Mouse (Mus musculus): Measurements from ENCODE around the gene Hif1an. TPM values are rescaled to one million over a fixed set of nuclear protein-coding genes. Genes with fewer than 3 reads are reported as not detected.

Gene Hif1an
- polyA plus RNA-seq, 1 experiment from 2014 or later: 29.3 TPM

DNA sequence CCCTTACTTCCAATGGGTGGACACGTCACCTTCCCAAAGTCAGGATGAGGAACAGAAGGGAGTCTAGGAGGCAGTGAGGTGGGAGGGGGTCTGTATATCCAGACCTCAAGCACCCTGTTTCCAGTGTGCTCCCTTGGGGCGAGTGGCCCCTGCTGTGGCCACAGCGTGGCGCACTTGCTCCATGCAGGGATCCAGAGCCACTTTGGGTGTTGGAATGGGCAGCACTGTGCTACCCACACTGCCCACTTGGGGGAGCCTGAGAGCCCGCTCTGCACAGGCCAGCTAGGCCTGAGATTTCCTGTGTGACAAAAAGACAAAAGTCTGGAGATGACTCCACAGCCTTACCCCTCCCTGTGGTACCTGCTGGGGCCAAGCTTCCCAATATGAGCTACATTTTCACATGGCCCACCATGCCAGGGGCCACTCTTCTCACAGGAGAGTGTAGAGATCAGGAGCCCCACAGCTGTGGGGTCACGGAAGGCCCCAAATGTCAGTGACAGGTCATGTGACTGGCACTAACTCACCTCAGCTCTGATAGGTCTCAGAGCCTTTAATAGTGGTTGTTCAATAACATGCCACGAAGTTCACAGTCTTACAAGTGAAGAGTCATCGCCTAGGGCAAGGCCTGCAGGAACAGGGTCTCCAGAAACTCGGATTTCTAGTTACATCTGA is 20.1 kb downstream of the Hif1an start:
- H3K9ac ChIP-seq (ENCODE audit: low read length): no peak overlapping the region
- no peak overlapping the region for H3K4me2 ChIP-seq (ENCODE audit: low read depth)
- no peaks in the 10 kb centered on the region for H3K4me1 ChIP-seq (ENCODE audit: control insufficient read depth, insufficient read depth, low read length)
- H3K27me3 ChIP-seq (ENCODE audit: control insufficient read depth, insufficient read depth, low read length): no peaks in the 10 kb centered on the region
- 33% methylated on average over 9 of the region's 9 CpGs for WGBS
- H3K9me3 ChIP-seq (ENCODE audit: control insufficient read depth, low read length): no peaks in the 10 kb centered on the region
- DNase-seq (ENCODE audit: low spot score) (peak; percentile 93), ATAC-seq (ENCODE audit: insufficient read depth, low FRiP score, low TSS enrichment) (peak; percentile 80)
- H3K27ac ChIP-seq (ENCODE audit: low read depth, low read length): no peak overlapping the region
- no peak overlapping the region for H3K4me3 ChIP-seq (ENCODE audit: low read depth, low read length)
- H3K36me3 ChIP-seq (ENCODE audit: control insufficient read depth, insufficient read depth, low read length): no peaks in the 10 kb centered on the region

DNA sequence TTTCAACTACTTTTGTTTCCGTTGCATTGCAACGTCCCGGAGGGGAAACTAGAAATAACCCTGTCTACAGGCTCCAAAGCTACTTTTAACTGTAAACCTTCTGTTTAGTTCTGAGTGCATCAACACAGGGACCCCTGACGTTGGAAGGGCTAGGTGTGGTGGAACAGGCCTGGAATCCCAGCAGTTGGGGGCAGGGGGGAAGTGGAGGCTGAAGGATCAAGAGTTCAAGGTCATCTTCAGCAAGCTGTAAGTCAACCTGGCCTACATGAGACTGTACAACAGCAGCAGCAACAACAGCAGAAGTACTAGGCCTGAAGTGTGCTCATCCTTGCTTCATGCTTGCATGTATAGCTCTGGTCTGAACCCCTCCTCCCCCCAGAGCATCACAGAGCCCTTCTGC is 25.4 kb downstream of the Hif1an start:
- WGBS: 32% methylated on average over 4 of the region's 4 CpGs
- Histone ChIP-seq H3K27ac (ENCODE audit: low read depth, low read length) (no peak overlapping the region), H3K36me3 (ENCODE audit: control insufficient read depth, insufficient read depth, low read length) (no peaks in the 10 kb centered on the region), H3K9me3 (ENCODE audit: control insufficient read depth, low read length) (no peaks in the 10 kb centered on the region), H3K9ac (ENCODE audit: low read length) (no peak overlapping the region), H3K27me3 (ENCODE audit: control insufficient read depth, insufficient read depth, low read length) (no peaks in the 10 kb centered on the region), H3K4me1 (ENCODE audit: control insufficient read depth, insufficient read depth, low read length) (no peaks in the 10 kb centered on the region), H3K4me2 (ENCODE audit: low read depth) (no peak overlapping the region), H3K4me3 (ENCODE audit: low read depth, low read length) (no peak overlapping the region)
- DNase-seq (ENCODE audit: low spot score): no peak
- ATAC-seq (ENCODE audit: insufficient read depth, low FRiP score, low TSS enrichment): no peak

GRCm38 (mm10) chr19:44589591-44590223 is 27.1 kb downstream of the Hif1an start:
- 55% methylated on average over 7 of the region's 7 CpGs for WGBS
- H3K27me3 ChIP-seq (ENCODE audit: control insufficient read depth, insufficient read depth, low read length): no peaks in the 10 kb centered on the region

DNA sequence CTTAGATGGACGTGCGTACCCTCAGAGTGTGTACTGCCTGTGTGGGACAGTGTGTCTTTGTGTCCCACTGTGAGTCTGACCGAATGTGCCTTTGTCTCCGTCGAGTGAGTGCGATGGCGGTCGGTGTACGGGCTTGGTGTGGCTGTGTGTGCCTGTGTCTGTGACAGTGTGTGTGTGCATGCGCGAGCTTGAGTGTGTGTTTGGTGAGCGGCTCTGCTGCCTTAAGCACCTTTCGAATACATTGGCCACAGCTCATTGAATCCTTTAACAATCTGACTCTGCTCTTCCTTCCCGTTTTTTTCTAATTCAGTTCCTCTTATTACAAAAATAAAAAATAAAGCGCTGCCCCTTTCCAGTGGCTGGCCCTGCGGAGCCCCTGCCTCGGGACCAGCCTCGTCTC is 28.3 kb downstream of the Hif1an start:
- Histone ChIP-seq H3K27ac (ENCODE audit: low read depth, low read length) (no peak overlapping the region), H3K9me3 (ENCODE audit: control insufficient read depth, low read length) (no peaks in the 10 kb centered on the region), H3K4me3 (ENCODE audit: low read depth, low read length) (no peak overlapping the region), H3K4me2 (ENCODE audit: low read depth) (no peak overlapping the region), H3K27me3 (ENCODE audit: control insufficient read depth, insufficient read depth, low read length) (no peaks in the 10 kb centered on the region), H3K36me3 (ENCODE audit: control insufficient read depth, insufficient read depth, low read length) (no peaks in the 10 kb centered on the region), H3K9ac (ENCODE audit: low read length) (no peak overlapping the region), H3K4me1 (ENCODE audit: control insufficient read depth, insufficient read depth, low read length) (no peaks in the 10 kb centered on the region)
- ATAC-seq (ENCODE audit: insufficient read depth, low FRiP score, low TSS enrichment) (no peak), DNase-seq (ENCODE audit: low spot score) (no peak)
- 83% methylated on average over 18 of the region's 18 CpGs for WGBS

More at GRCm38 (mm10) chr19:44589591-44590223, 27.1 kb downstream of the Hif1an start:
- Histone ChIP-seq H3K4me1 (ENCODE audit: control insufficient read depth, insufficient read depth, low read length) (no peaks in the 10 kb centered on the region), H3K4me2 (ENCODE audit: low read depth) (no peak overlapping the region), H3K4me3 (ENCODE audit: low read depth, low read length) (no peak overlapping the region), H3K9me3 (ENCODE audit: control insufficient read depth, low read length) (no peaks in the 10 kb centered on the region), H3K27ac (ENCODE audit: low read depth, low read length) (no peak overlapping the region), H3K36me3 (ENCODE audit: control insufficient read depth, insufficient read depth, low read length) (no peaks in the 10 kb centered on the region), H3K9ac (ENCODE audit: low read length) (no peak overlapping the region)
- ATAC-seq (ENCODE audit: insufficient read depth, low FRiP score, low TSS enrichment): no peak
- DNase-seq (ENCODE audit: low spot score): no peak

DNA sequence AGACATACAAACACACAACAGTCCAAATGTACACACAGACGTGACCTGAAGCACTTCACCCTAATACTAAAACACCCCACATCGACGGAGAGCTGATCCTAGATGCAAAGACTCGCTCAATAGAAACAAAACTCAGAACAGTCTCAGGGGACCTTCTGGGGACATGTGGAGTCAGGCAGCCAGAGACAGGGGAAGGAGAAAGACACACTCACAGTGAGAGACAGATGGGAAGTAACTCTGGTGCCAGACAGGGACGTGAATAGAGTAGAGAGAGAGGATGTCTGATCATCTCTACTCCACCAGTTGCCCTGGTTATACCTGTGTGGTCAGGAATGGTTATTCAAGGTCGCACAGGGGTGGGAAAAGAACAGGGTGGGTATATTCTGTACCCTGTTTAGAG is 29.0 kb downstream of the Hif1an start:
- H3K4me3 ChIP-seq (ENCODE audit: low read depth, low read length): no peak overlapping the region
- no peaks in the 10 kb centered on the region for H3K27me3 ChIP-seq (ENCODE audit: control insufficient read depth, insufficient read depth, low read length)
- no peak overlapping the region for H3K9ac ChIP-seq (ENCODE audit: low read length)
- no peak overlapping the region for H3K27ac ChIP-seq (ENCODE audit: low read depth, low read length)
- DNase-seq (ENCODE audit: low spot score): no peak
- no peaks in the 10 kb centered on the region for H3K9me3 ChIP-seq (ENCODE audit: control insufficient read depth, low read length)
- no peak for ATAC-seq (ENCODE audit: insufficient read depth, low FRiP score, low TSS enrichment)
- H3K36me3 ChIP-seq (ENCODE audit: control insufficient read depth, insufficient read depth, low read length): no peaks in the 10 kb centered on the region
- no peaks in the 10 kb centered on the region for H3K4me1 ChIP-seq (ENCODE audit: control insufficient read depth, insufficient read depth, low read length)
- 84% methylated on average over 6 of the region's 6 CpGs for WGBS
- H3K4me2 ChIP-seq (ENCODE audit: low read depth): no peak overlapping the region

GRCm38 (mm10) chr19:44594180-44594579 is 31.5 kb downstream of the Hif1an start:
- H3K36me3 ChIP-seq (ENCODE audit: control insufficient read depth, insufficient read depth, low read length): no peaks in the 10 kb centered on the region
- 96% methylated on average over 14 of the region's 14 CpGs for WGBS

DNA sequence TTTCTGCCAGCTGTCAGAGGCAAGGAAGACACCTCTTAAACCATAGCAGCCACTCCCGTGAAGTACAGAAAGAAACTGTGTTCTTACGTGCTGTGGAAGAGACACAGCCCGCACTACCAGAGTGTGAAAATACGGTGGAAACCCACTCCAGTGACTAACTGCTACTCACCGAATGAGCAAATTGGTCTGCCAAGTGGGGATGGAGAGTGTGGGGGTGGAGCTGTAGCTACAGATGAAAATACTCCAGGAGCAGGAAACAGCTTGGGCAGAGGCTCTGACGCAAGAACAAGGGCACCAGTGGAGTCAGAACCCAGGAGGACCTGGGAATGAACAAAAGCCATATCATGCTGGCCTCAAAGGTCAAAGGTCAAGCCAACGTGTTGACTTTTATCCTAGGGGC is 55.5 kb downstream of the Hif1an start:
- no peak overlapping the region for H3K4me2 ChIP-seq (ENCODE audit: low read depth)
- 53% methylated on average over 7 of the region's 7 CpGs for WGBS
- no peaks in the 10 kb centered on the region for H3K4me1 ChIP-seq (ENCODE audit: control insufficient read depth, insufficient read depth, low read length)
- H3K27me3 ChIP-seq (ENCODE audit: control insufficient read depth, insufficient read depth, low read length): no peaks in the 10 kb centered on the region
- no peaks in the 10 kb centered on the region for H3K9me3 ChIP-seq (ENCODE audit: control insufficient read depth, low read length)
- no peak for ATAC-seq (ENCODE audit: insufficient read depth, low FRiP score, low TSS enrichment)
- no peak overlapping the region for H3K9ac ChIP-seq (ENCODE audit: low read length)
- no peak for DNase-seq (ENCODE audit: low spot score)
- no peak overlapping the region for H3K4me3 ChIP-seq (ENCODE audit: low read depth, low read length)
- H3K27ac ChIP-seq (ENCODE audit: low read depth, low read length): no peak overlapping the region
- H3K36me3 ChIP-seq (ENCODE audit: control insufficient read depth, insufficient read depth, low read length): no peaks in the 10 kb centered on the region

More at GRCm38 (mm10) chr19:44594180-44594579, 31.5 kb downstream of the Hif1an start:
- Histone ChIP-seq H3K4me2 (ENCODE audit: low read depth) (no peak overlapping the region), H3K27ac (ENCODE audit: low read depth, low read length) (no peak overlapping the region), H3K9ac (ENCODE audit: low read length) (no peak overlapping the region), H3K4me1 (ENCODE audit: control insufficient read depth, insufficient read depth, low read length) (no peaks in the 10 kb centered on the region), H3K27me3 (ENCODE audit: control insufficient read depth, insufficient read depth, low read length) (no peaks in the 10 kb centered on the region), H3K9me3 (ENCODE audit: control insufficient read depth, low read length) (no peaks in the 10 kb centered on the region), H3K4me3 (ENCODE audit: low read depth, low read length) (no peak overlapping the region)
- no peak for ATAC-seq (ENCODE audit: insufficient read depth, low FRiP score, low TSS enrichment)
- DNase-seq (ENCODE audit: low spot score): no peak
